ENCODE assay signal across 20 mouse cellular contexts in genomic region chr16:4778940-4779339, GRCm38 (mm10). TPM values are rescaled to one million over a fixed set of nuclear protein-coding genes. Genes with fewer than 3 reads are reported as not detected.
DNase-seq lines count a peak whose midpoint lies in the region; ATAC-seq and TF ChIP-seq lines count a peak whose summit lies in the region.
"Had no signal": no experiment of that assay in that cellular context is flagged by ENCODE, and none has a peak within 500 bp of the region (broad histone marks: within the 10 kb centered on the region; RNA-seq: fewer than 3 reads in every experiment).

No protein-coding gene starts in this region.

- ATAC-seq in intestine, embryonic 16.5 days, result no peak
- no peak for ATAC-seq in intestine, embryonic 15.5 days
- ATAC-seq: forebrain, embryonic 14.5 days; hindbrain, postnatal 0 days had no signal

- H3K36me3 ChIP-seq in intestine, embryonic 16.5 days (ENCODE audit: control insufficient read depth, insufficient read depth, low read length), result peaks cover 4% of the 10 kb centered on the region; the same call in 1 of the 2 replicates
- H3K36me3 ChIP-seq in intestine, embryonic 15.5 days, result no peaks in the 10 kb centered on the region
- H3K36me3 ChIP-seq in small intestine, adult 2 months (ENCODE audit: control insufficient read depth, insufficient read depth, low read length), result 0 out of 2 replicates have a peak, but pooled peaks cover 8% of the 10 kb centered on the region

- no peaks in the 10 kb centered on the region for H3K27me3 ChIP-seq in intestine, embryonic 16.5 days (replicated peaks; ENCODE audit: control insufficient read depth, insufficient read depth, low read length)
- no peaks in the 10 kb centered on the region for H3K27me3 ChIP-seq in intestine, embryonic 15.5 days (replicated peaks)
- H3K27me3 ChIP-seq in small intestine, adult 2 months (ENCODE audit: control insufficient read depth, insufficient read depth, low read length), result no peaks in the 10 kb centered on the region
- H3K27me3 ChIP-seq: embryonic facial prominence, embryonic 13.5 days; heart, embryonic 15.5 days; hindbrain, embryonic 13.5 days had no signal

- H3K4me1 ChIP-seq in intestine, embryonic 16.5 days (ENCODE audit: control insufficient read depth, insufficient read depth, low read length), result peaks cover 24% of the 10 kb centered on the region
- peaks cover 10% of the 10 kb centered on the region; the same call in 1 of the 2 replicates for H3K4me1 ChIP-seq in intestine, embryonic 15.5 days (replicated peaks)
- peaks cover 20% of the 10 kb centered on the region for H3K4me1 ChIP-seq in small intestine, adult 2 months (ENCODE audit: control insufficient read depth, insufficient read depth, insufficient read length, low read length)

- peak; percentile 46 for DNase-seq in adipocyte (ENCODE audit: low spot score)
- DNase-seq in brain, adult 2 months (ENCODE audit: low read depth, low spot score), result peak; percentile 49
- DNase-seq in spleen, adult 18-20 months, result no peak
- DNase-seq: adrenal gland, postnatal 14 days; cerebellum, adult 11 months; cerebellum, adult 9-10 months; cerebellum, postnatal 36 days; gastrocnemius, adult 2 months; gastrocnemius, postnatal 25 days; heart, adult 11 months; heart, postnatal 14 days had no signal

- TF ChIP-seq POLR2A in small intestine, adult 2 months (IDR thresholded peaks at IDR 0.05; ENCODE audit: low read depth, low read length), result no peak

- WGBS in intestine, embryonic 16.5 days, result 87% methylated on average over 4 of the region's 4 CpGs
- 91% methylated on average over 4 of the region's 4 CpGs for WGBS in intestine, embryonic 15.5 days
- 92% methylated on average over 4 of the region's 4 CpGs for WGBS in small intestine, adult 2 months

- TF ChIP-seq CTCF in small intestine, adult 2 months (IDR thresholded peaks at IDR 0.05; ENCODE audit: extremely low read depth, insufficient read length, insufficient replicate concordance, low read depth, low read length), result no peak

- no peak overlapping the region for H3K4me3 ChIP-seq in intestine, embryonic 16.5 days (ENCODE audit: low read length)
- no peak overlapping the region for H3K4me3 ChIP-seq in intestine, embryonic 15.5 days (replicated peaks)
- H3K4me3 ChIP-seq in small intestine, adult 2 months (ENCODE audit: low read depth, low read length), result no peak overlapping the region
- H3K4me3 ChIP-seq: embryonic facial prominence, embryonic 13.5 days; gastrocnemius, adult 2 months; heart, embryonic 15.5 days; hindbrain, embryonic 13.5 days had no signal

- no peak overlapping the region for H3K4me2 ChIP-seq in intestine, embryonic 16.5 days (ENCODE audit: low read depth, low read length)
- no peak overlapping the region for H3K4me2 ChIP-seq in intestine, embryonic 15.5 days (replicated peaks)
- H3K4me2 ChIP-seq: embryonic facial prominence, embryonic 13.5 days; heart, embryonic 11.5 days; heart, embryonic 15.5 days; hindbrain, embryonic 13.5 days had no signal

- H3K9me3 ChIP-seq in intestine, embryonic 16.5 days (ENCODE audit: control insufficient read depth, low read length), result no peaks in the 10 kb centered on the region
- H3K9me3 ChIP-seq in intestine, embryonic 15.5 days, result no peaks in the 10 kb centered on the region
- H3K9me3 ChIP-seq: embryonic facial prominence, embryonic 13.5 days; heart, embryonic 15.5 days; hindbrain, embryonic 13.5 days had no signal

- no peak overlapping the region for H3K9ac ChIP-seq in intestine, embryonic 16.5 days (ENCODE audit: low read depth, low read length)
- no peak overlapping the region for H3K9ac ChIP-seq in intestine, embryonic 15.5 days
- H3K9ac ChIP-seq: embryonic facial prominence, embryonic 13.5 days; heart, embryonic 15.5 days; hindbrain, embryonic 13.5 days had no signal

- H3K27ac ChIP-seq in intestine, embryonic 16.5 days (ENCODE audit: low read length), result 0 out of 2 replicates have a peak overlapping the region, but pooled peaks have one; percentile 47
- no peak overlapping the region for H3K27ac ChIP-seq in intestine, embryonic 15.5 days
- peak overlapping the region; percentile 98 for H3K27ac ChIP-seq in small intestine, adult 2 months (ENCODE audit: insufficient read depth, low read depth, low read length)
- H3K27ac ChIP-seq: embryonic facial prominence, embryonic 13.5 days; gastrocnemius, adult 2 months; heart, embryonic 15.5 days; hindbrain, embryonic 13.5 days; hindbrain, postnatal 0 days had no signal

RNA-seq across cellular contexts. Expression of gene Cdip1, which starts 11.2 kb away (rescaled TPM):
- 97.2 and 100 TPM in 2 replicates for polyA plus RNA-seq in intestine, embryonic 16.5 days (2015; fragmentation: Nextera tagmentation; extraction: Ambion mirVana)
- 83.1 and 88.3 TPM in 2 replicates for polyA plus RNA-seq in intestine, embryonic 15.5 days (2015; fragmentation: Nextera tagmentation; extraction: Ambion mirVana)
- polyA plus RNA-seq in small intestine, adult 2 months (2012; rRNA removed), result 51.7 and 87.4 TPM in 2 replicates

RNA-seq across cellular contexts. Expression of gene Hmox2, which starts 52.8 kb away (rescaled TPM):
- 87.5 and 88.7 TPM in 2 replicates for polyA plus RNA-seq in intestine, embryonic 16.5 days (2015; fragmentation: Nextera tagmentation; extraction: Ambion mirVana)
- polyA plus RNA-seq in intestine, embryonic 15.5 days (2015; fragmentation: Nextera tagmentation; extraction: Ambion mirVana), result 90.4 and 91.7 TPM in 2 replicates
- polyA plus RNA-seq in small intestine, adult 2 months (2012; rRNA removed), result 11.8 and 21.2 TPM in 2 replicates

RNA-seq across cellular contexts. Expression of gene 4930562C15Rik, which starts 56.3 kb away (rescaled TPM):
- polyA plus RNA-seq in intestine, embryonic 16.5 days (2015; fragmentation: Nextera tagmentation; extraction: Ambion mirVana), result 0.09 and 0.22 TPM in 2 replicates
- polyA plus RNA-seq in intestine, embryonic 15.5 days (2015; fragmentation: Nextera tagmentation; extraction: Ambion mirVana), result 0.23 TPM in 2 replicates
- polyA plus RNA-seq in small intestine, adult 2 months (2012; rRNA removed), result not detected in 2 replicates

RNA-seq across cellular contexts. Expression of gene Nmral1, which starts 59.8 kb away (rescaled TPM):
- polyA plus RNA-seq in intestine, embryonic 16.5 days (2015; fragmentation: Nextera tagmentation; extraction: Ambion mirVana), result 35.3 and 45.9 TPM in 2 replicates
- polyA plus RNA-seq in intestine, embryonic 15.5 days (2015; fragmentation: Nextera tagmentation; extraction: Ambion mirVana), result 48.5 and 50.7 TPM in 2 replicates
- polyA plus RNA-seq in small intestine, adult 2 months (2012; rRNA removed), result 2.2 and 5.6 TPM in 2 replicates

Comparison
In these comparisons a context has a peak if more than half of its experiments do, and no peak if none do; other contexts are left out.
1. DNase-seq: peak in adipocyte (single experiment) and brain, adult 2 months (single experiment); none in spleen, adult 18-20 months (0 of 2).